In the genomic region with DNA sequence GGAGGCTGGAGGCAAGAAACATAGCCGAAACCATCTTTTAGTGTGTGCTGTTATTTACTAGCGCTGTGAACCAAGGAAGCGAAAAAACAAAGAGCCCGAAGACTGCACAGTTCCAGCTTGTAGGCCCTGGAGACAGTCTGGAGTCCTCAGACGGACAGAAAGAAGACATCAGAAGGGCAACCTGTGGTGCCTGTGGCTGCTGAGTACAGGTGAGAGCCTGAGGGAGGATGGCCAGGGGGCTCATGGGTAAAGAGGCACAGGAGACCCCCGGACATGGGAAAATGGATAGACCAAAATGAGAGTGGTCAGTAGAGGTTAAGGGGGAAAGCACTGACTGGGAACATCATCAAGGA, we compare ENCODE assay signal across 9 mouse cellular contexts.
DNase-seq lines count a peak whose midpoint lies in the region; ATAC-seq and TF ChIP-seq lines count a peak whose summit lies in the region.
"Had no signal": no experiment of that assay in that cellular context is flagged by ENCODE, and none has a peak within 500 bp of the region (broad histone marks: within the 10 kb centered on the region; RNA-seq: fewer than 3 reads in every experiment).

No protein-coding gene starts in this region.

- TF ChIP-seq CTCF in Patski (IDR thresholded peaks at IDR 0.05), result no peak

- CTCF ChIA-PET in Patski (lab: Charles Lee), result interaction anchor here (1.1 to 3.6 kb wide), 7 partner anchors 9 to 477 kb away, joined by 3 to 32 read pairs (median 4); no protein-coding TSS in a partner anchor

- POLR2A ChIA-PET in Patski (lab: Charles Lee), result interaction anchor here (0.6 to 2.8 kb wide), 6 partner anchors 38 to 478 kb away, joined by 3 to 23 read pairs (median 3); no protein-coding TSS in a partner anchor

- in situ Hi-C loops in Patski (cut with MboI; ENCODE audit: low pct_unique_long_range_greater_than_20kb), result loop anchor here (5.0 kb wide), 3 partner anchors 107 to 477 kb away; no protein-coding TSS in a partner anchor

- H3K9ac ChIP-seq in heart, embryonic 13.5 days, result peak overlapping the region; percentile 75
- H3K9ac ChIP-seq in forebrain, embryonic 14.5 days (ENCODE audit: low read length), result peak overlapping the region; percentile 67
- peak overlapping the region; percentile 52 for H3K9ac ChIP-seq in limb, embryonic 14.5 days (ENCODE audit: low read depth, low read length, severe bottlenecking)

- H3K36me3 ChIP-seq in heart, embryonic 13.5 days, result no peaks in the 10 kb centered on the region
- no peaks in the 10 kb centered on the region for H3K36me3 ChIP-seq in forebrain, embryonic 14.5 days (ENCODE audit: control insufficient read depth, insufficient read depth, low read length)
- peaks cover 7% of the 10 kb centered on the region; the same call in 1 of the 2 replicates for H3K36me3 ChIP-seq in limb, embryonic 14.5 days (ENCODE audit: control insufficient read depth, insufficient read depth, low read length)

- H3K9me3 ChIP-seq in heart, embryonic 13.5 days, result no peaks in the 10 kb centered on the region
- H3K9me3 ChIP-seq in forebrain, embryonic 14.5 days (replicated peaks; ENCODE audit: control insufficient read depth, low read length), result no peaks in the 10 kb centered on the region
- no peaks in the 10 kb centered on the region for H3K9me3 ChIP-seq in limb, embryonic 14.5 days (ENCODE audit: control insufficient read depth, low read length)
- H3K9me3 ChIP-seq: megakaryocyte, embryonic 14.5 days had no signal

- H3K4me3 ChIP-seq in heart, embryonic 13.5 days, result peak overlapping the region; percentile 22
- H3K4me3 ChIP-seq in forebrain, embryonic 14.5 days (ENCODE audit: low read depth, low read length), result peak overlapping the region; percentile 20
- peak overlapping the region; percentile 33 for H3K4me3 ChIP-seq in limb, embryonic 14.5 days (replicated peaks; ENCODE audit: low read length)
- H3K4me3 ChIP-seq: megakaryocyte, embryonic 14.5 days had no signal

- H3K4me2 ChIP-seq in heart, embryonic 13.5 days, result peak overlapping the region; percentile 58
- peak overlapping the region; percentile 51 for H3K4me2 ChIP-seq in forebrain, embryonic 14.5 days (ENCODE audit: low read length)
- peak overlapping the region; percentile 62 for H3K4me2 ChIP-seq in limb, embryonic 14.5 days (replicated peaks; ENCODE audit: low read depth, low read length, severe bottlenecking)

- H3K27ac ChIP-seq in heart, embryonic 13.5 days (replicated peaks), result peak overlapping the region; percentile 82
- H3K27ac ChIP-seq in forebrain, embryonic 14.5 days (ENCODE audit: low read depth, low read length), result peak overlapping the region; percentile 78
- peak overlapping the region; percentile 80 for H3K27ac ChIP-seq in limb, embryonic 14.5 days (replicated peaks; ENCODE audit: low read depth, low read length)

- no peak for DNase-seq in heart, adult 18-20 months
- no peak for DNase-seq in Patski (ENCODE audit: low read depth, low spot score)
- no peak for DNase-seq in forebrain, embryonic 14.5 days (ENCODE audit: low spot score)
- no peak for DNase-seq in limb, embryonic 14.5 days (ENCODE audit: low spot score)
- DNase-seq in Muller cell, postnatal 12 days (ENCODE audit: inconsistent ontology term), result no peak
- DNase-seq in urinary bladder, postnatal 36 days (ENCODE audit: low spot score in 2 of 2), result no peak
- no peak for DNase-seq in MN1 (ENCODE audit: low spot score)

- H3K4me1 ChIP-seq in heart, embryonic 13.5 days, result peaks cover 26% of the 10 kb centered on the region
- H3K4me1 ChIP-seq in forebrain, embryonic 14.5 days (ENCODE audit: control insufficient read depth, insufficient read depth, low read length), result peaks cover 23% of the 10 kb centered on the region
- H3K4me1 ChIP-seq in limb, embryonic 14.5 days (ENCODE audit: control insufficient read depth, insufficient read depth, low read length), result peaks cover 27% of the 10 kb centered on the region
- H3K4me1 ChIP-seq: megakaryocyte, embryonic 14.5 days had no signal

- 65% methylated on average over 6 of the region's 6 CpGs for WGBS in heart, embryonic 13.5 days
- 57% methylated on average over 6 of the region's 6 CpGs for WGBS in forebrain, embryonic 14.5 days
- 61% methylated on average over 6 of the region's 6 CpGs for WGBS in limb, embryonic 14.5 days

- 0 out of 2 replicates have a peak, but pooled peaks have one; percentile 0 for TF ChIP-seq POLR2A in limb, embryonic 14.5 days (IDR thresholded peaks at IDR 0.05; ENCODE audit: borderline replicate concordance, extremely low read depth, insufficient read depth, insufficient read length)

- peak; percentile 8; the same call in 1 of the 2 replicates for ATAC-seq in heart, embryonic 13.5 days (ENCODE audit: extremely low read depth, insufficient number of reproducible peaks, low FRiP score, low TSS enrichment)
- peak; percentile 29 for ATAC-seq in Patski
- ATAC-seq in forebrain, embryonic 14.5 days, result peak; percentile 30; the same call in 1 of the 2 replicates
- ATAC-seq in limb, embryonic 14.5 days (ENCODE audit: low FRiP score, low read depth), result peak; percentile 36

- no peaks in the 10 kb centered on the region for H3K27me3 ChIP-seq in heart, embryonic 13.5 days (replicated peaks)
- H3K27me3 ChIP-seq in Patski, result no peaks in the 10 kb centered on the region
- H3K27me3 ChIP-seq in forebrain, embryonic 14.5 days (replicated peaks; ENCODE audit: control insufficient read depth, insufficient read depth, low read length), result no peaks in the 10 kb centered on the region
- H3K27me3 ChIP-seq in limb, embryonic 14.5 days (ENCODE audit: control insufficient read depth, insufficient read depth, low read length), result no peaks in the 10 kb centered on the region
